Mouse (Mus musculus): Measurements from ENCODE around the gene Poldip2. TPM values are rescaled to one million over a fixed set of nuclear protein-coding genes. Genes with fewer than 3 reads are reported as not detected.

Gene Poldip2
- polyA plus RNA-seq, 1 experiment from 2014 or later, result 61.4 TPM

DNA sequence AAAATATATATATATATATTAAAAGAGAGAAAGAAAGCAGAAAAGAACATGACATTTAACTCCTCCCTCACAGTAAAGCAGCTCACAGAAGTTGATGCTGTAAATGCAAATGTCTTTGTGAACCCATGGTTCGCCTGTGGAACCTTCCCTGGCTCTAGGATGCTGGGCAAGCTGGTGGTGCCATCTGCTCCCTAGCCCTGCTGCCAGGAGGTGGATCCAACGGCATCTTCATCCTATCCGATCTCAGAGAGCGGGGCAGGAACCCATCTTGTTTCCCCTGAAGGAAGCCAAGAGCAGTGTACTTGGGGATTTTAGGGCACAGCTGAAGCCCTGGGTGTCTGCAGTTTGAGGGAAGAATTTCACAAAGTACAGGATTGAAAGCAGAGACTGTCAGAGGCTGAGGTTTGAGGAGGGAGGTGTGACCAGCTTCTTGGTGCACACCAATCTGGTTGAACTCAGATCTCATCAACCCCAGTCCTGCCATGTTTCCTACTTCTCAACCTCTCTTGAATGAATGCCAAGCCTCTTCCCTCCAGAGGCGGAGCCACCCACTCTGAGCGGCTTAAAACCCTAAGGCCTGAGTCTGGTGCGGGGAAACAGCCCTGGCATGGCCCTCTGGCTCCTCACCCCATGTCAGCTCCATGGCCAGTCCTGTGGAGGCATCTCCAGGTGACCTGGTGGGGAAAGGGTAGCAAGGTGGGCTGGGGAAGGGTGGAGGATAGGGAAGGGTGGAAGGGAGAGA, 8.9 kb upstream of the Poldip2 start, which contains the start of gene Sebox:
Gene Sebox (plus strand): TSS at position 539 of the 742 bp plus-strand sequence.
- H3K36me3 ChIP-seq (replicated peaks), result peaks cover 25% of the 10 kb centered on the region
- 51% methylated on average over 7 of the region's 7 CpGs for WGBS (ENCODE audit: insufficient replicate concordance)
- no peaks in the 10 kb centered on the region for H3K9me3 ChIP-seq (replicated peaks)
- H3K27me3 ChIP-seq, result peaks cover 36% of the 10 kb centered on the region
- no peak within 1 kb of the TSS for H3K4me3 ChIP-seq (replicated peaks)
- H3K4me1 ChIP-seq (replicated peaks), result peaks cover 7% of the 10 kb centered on the region
- no peak within 1 kb of the TSS for H3K9ac ChIP-seq
- no peak within 1 kb of the TSS for H3K27ac ChIP-seq (replicated peaks)
- no peak for ATAC-seq (ENCODE audit: insufficient read depth)
- no peak within 1 kb of the TSS for H3K4me2 ChIP-seq

DNA sequence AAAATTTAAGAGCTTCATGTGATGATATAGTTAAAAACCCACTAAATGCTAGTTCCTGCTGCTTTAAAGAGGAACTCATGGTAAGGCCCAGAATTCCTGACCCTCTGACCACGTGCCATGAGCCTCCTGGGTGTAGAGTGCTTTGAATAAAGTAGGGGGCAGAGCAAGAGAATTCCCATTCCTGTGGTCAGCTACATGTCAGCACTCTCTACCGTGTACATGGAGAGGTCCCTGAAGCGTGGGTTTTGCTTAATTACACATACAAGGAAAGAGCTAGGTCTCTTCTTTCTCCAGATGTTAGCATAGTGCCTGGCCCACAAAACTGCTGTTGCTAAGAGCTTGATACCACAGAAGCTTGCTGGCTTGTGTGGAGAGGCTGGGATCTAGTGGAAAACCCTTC, 6.6 kb upstream of the Poldip2 start:
- ATAC-seq (ENCODE audit: insufficient read depth), result no peak
- 62% methylated on average over 3 of the region's 3 CpGs for whole genome bisulfite sequencing (ENCODE audit: insufficient replicate concordance)
- H3K27ac ChIP-seq (replicated peaks), result no peak overlapping the region
- peaks cover 46% of the 10 kb centered on the region for H3K36me3 ChIP-seq (replicated peaks)
- no peak overlapping the region for H3K9ac ChIP-seq
- H3K4me3 ChIP-seq (replicated peaks), result no peak overlapping the region
- H3K27me3 ChIP-seq, result peaks cover 12% of the 10 kb centered on the region
- peaks cover 4% of the 10 kb centered on the region; the same call in 1 of the 2 replicates for H3K4me1 ChIP-seq (replicated peaks)
- no peak overlapping the region for H3K4me2 ChIP-seq
- no peaks in the 10 kb centered on the region for H3K9me3 ChIP-seq (replicated peaks)

- H3K9ac ChIP-seq, result no peak overlapping the region
- no peak overlapping the region for H3K4me3 ChIP-seq (replicated peaks)
- no peak overlapping the region for H3K4me2 ChIP-seq
- no peaks in the 10 kb centered on the region for H3K27me3 ChIP-seq
- no peak overlapping the region for H3K27ac ChIP-seq (replicated peaks)
- H3K36me3 ChIP-seq (replicated peaks), result peaks cover 46% of the 10 kb centered on the region
- peaks cover 25% of the 10 kb centered on the region for H3K4me1 ChIP-seq (replicated peaks)
- no peak for ATAC-seq (ENCODE audit: insufficient read depth)
- H3K9me3 ChIP-seq (replicated peaks), result no peaks in the 10 kb centered on the region
- WGBS (ENCODE audit: insufficient replicate concordance), result 68% methylated on average over 5 of the region's 5 CpGs
Observed at GRCm38 (mm10) chr11:78509148-78509547, 2.8 kb upstream of the Poldip2 start.

DNA sequence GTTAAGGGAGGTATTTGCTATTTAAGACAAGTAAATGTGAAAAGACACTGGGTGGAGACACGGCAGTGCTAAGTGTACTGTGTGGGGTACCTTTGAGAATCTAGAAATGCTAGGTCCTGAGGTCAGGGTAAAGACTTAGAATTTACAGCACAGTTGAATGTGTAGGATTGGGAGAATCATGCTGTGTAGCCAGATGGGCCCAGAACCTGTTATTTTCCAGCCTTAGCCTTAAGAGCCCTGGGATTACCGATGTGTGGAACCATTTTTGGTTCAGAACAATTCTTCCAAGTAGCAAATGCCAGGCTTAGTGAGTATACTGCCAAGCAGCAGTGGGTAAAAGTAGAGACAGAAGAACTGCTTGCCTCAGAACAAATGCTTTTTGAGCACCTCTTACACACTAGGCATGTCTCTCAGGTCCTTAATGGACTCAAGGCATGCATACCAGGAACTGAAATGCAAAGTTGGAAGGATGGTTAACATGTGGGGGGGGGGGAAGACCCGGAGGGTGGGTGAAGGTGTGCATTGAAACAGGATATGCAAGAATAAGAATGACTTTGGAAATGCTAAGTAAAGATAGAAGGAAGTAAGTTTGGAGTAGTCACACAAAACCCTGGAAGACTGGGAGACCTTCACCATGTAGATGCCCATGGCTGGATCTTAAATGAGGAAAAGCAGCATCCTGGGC, 1.3 kb downstream of the Poldip2 start:
- peak overlapping the region; percentile 86; the same call in 1 of the 2 replicates for H3K9ac ChIP-seq
- ATAC-seq (ENCODE audit: insufficient read depth), result no peak
- H3K36me3 ChIP-seq (replicated peaks), result peaks cover 46% of the 10 kb centered on the region
- peaks cover 25% of the 10 kb centered on the region for H3K4me1 ChIP-seq (replicated peaks)
- H3K4me3 ChIP-seq (replicated peaks), result peak overlapping the region; percentile 72
- no peaks in the 10 kb centered on the region for H3K27me3 ChIP-seq
- H3K4me2 ChIP-seq, result peak overlapping the region; percentile 87
- H3K27ac ChIP-seq (replicated peaks), result no peak overlapping the region
- 56% methylated on average over 3 of the region's 3 CpGs for WGBS (ENCODE audit: insufficient replicate concordance)
- no peaks in the 10 kb centered on the region for H3K9me3 ChIP-seq (replicated peaks)

DNA sequence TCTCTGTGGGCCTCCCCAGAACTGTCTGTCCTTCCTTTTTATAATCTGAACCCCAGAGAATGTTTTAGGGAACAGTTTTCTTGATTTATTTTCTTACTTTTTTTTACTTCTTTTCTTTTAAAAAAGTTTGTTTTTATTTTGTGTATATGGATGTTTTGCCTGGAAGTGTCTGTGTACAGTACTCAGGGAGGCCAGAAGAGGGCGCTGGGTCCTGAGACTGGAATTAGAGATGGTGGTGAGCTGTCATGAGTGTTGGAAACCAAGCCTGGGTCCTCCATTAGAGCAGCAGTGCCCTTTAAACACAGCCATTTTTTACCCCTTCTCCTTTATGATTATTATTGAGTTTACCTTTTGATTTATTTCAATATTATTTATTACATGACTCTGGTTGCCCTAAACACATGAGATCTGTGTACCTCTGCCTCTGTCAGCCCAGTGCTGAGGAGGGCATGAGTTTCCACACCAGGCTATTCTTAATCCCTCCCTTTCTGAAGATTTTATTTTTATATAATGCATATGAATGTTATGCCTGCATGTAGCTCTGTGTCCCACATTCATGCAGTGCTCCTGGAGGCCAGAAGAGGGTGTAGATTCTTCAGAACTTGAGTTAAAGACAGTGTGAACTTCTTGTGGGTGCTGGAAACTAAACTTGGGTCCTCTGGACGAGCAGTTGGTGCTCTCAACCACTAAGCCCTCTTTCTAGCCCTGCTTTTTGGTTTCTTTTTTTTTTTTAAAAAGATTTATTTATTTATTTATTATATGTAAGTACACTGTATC, 3.7 kb downstream of the Poldip2 start:
- Histone ChIP-seq H3K9me3 (replicated peaks) (no peaks in the 10 kb centered on the region), H3K4me2 (no peak overlapping the region), H3K36me3 (replicated peaks) (peaks cover 51% of the 10 kb centered on the region), H3K27ac (replicated peaks) (no peak overlapping the region), H3K9ac (no peak overlapping the region), H3K27me3 (no peaks in the 10 kb centered on the region), H3K4me3 (replicated peaks) (no peak overlapping the region), H3K4me1 (replicated peaks) (peaks cover 25% of the 10 kb centered on the region)
- ATAC-seq (ENCODE audit: insufficient read depth), result no peak
- 47% methylated on average over 2 of the region's 2 CpGs for WGBS (ENCODE audit: insufficient replicate concordance)

- peaks cover 82% of the 10 kb centered on the region for H3K36me3 ChIP-seq (replicated peaks)
Observed at GRCm38 (mm10) chr11:78518931-78519330, 6.9 kb downstream of the Poldip2 start.

GRCm38 (mm10) chr11:78521880-78522279, 9.9 kb downstream of the Poldip2 start:
- Histone ChIP-seq H3K36me3 (replicated peaks) (peaks cover 89% of the 10 kb centered on the region), H3K9me3 (replicated peaks) (no peaks in the 10 kb centered on the region), H3K4me1 (replicated peaks) (no peaks in the 10 kb centered on the region), H3K27me3 (no peaks in the 10 kb centered on the region), H3K4me2 (no peak overlapping the region), H3K27ac (replicated peaks) (no peak overlapping the region), H3K4me3 (replicated peaks) (no peak overlapping the region), H3K9ac (no peak overlapping the region)
- WGBS (ENCODE audit: insufficient replicate concordance), result 67% methylated on average over 3 of the region's 3 CpGs
- ATAC-seq (ENCODE audit: insufficient read depth), result no peak

More at GRCm38 (mm10) chr11:78518931-78519330, 6.9 kb downstream of the Poldip2 start:
- H3K27me3 ChIP-seq, result no peaks in the 10 kb centered on the region
- H3K4me1 ChIP-seq (replicated peaks), result no peaks in the 10 kb centered on the region
- no peak for ATAC-seq (ENCODE audit: insufficient read depth)
- H3K9me3 ChIP-seq (replicated peaks), result no peaks in the 10 kb centered on the region
- H3K4me3 ChIP-seq (replicated peaks), result no peak overlapping the region
- WGBS (ENCODE audit: insufficient replicate concordance), result 79% methylated on average over 10 of the region's 10 CpGs
- H3K9ac ChIP-seq, result no peak overlapping the region
- no peak overlapping the region for H3K4me2 ChIP-seq
- no peak overlapping the region for H3K27ac ChIP-seq (replicated peaks)

- H3K4me1 ChIP-seq (replicated peaks), result no peaks in the 10 kb centered on the region
- 94% methylated on average over 1 of the region's 1 CpGs for WGBS (ENCODE audit: insufficient replicate concordance)
- ATAC-seq (ENCODE audit: insufficient read depth), result no peak
- no peaks in the 10 kb centered on the region for H3K27me3 ChIP-seq
- no peaks in the 10 kb centered on the region for H3K9me3 ChIP-seq (replicated peaks)
- H3K4me3 ChIP-seq (replicated peaks), result no peak overlapping the region
- H3K36me3 ChIP-seq (replicated peaks), result peaks cover 94% of the 10 kb centered on the region
- no peak overlapping the region for H3K9ac ChIP-seq
- H3K4me2 ChIP-seq, result no peak overlapping the region
- H3K27ac ChIP-seq (replicated peaks), result no peak overlapping the region
Observed at GRCm38 (mm10) chr11:78522481-78522997, 10.5 kb downstream of the Poldip2 start.

- Histone ChIP-seq H3K27me3 (no peaks in the 10 kb centered on the region), H3K27ac (replicated peaks) (no peak overlapping the region), H3K4me3 (replicated peaks) (no peak overlapping the region), H3K9me3 (replicated peaks) (no peaks in the 10 kb centered on the region), H3K9ac (no peak overlapping the region), H3K4me1 (replicated peaks) (no peaks in the 10 kb centered on the region), H3K36me3 (replicated peaks) (peaks cover 89% of the 10 kb centered on the region), H3K4me2 (no peak overlapping the region)
- ATAC-seq (ENCODE audit: insufficient read depth), result no peak
- WGBS (ENCODE audit: insufficient replicate concordance), result 76% methylated on average over 9 of the region's 9 CpGs
Observed at GRCm38 (mm10) chr11:78523241-78523955, 11.4 kb downstream of the Poldip2 start.

DNA sequence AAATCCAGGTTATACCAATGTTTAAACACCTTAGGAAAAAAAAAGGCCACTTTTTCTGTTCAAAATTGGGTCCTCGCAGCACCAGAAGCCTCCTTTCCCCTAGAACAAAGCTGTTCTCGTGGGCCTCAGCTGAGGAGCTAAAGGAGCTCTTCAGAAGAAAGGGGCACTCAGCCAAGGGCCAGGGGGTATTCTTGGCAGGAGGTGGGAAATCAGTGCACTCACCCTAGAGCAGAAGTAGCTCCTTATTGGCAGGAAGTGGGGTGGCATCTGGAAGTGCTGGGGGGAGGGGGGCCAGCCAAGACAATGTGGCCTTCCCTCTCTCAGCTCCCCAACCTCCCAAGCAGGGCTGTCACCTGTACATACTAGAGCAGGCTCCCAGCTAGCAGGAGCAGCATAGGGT, 12.8 kb downstream of the Poldip2 start:
- Histone ChIP-seq H3K4me1 (replicated peaks) (no peaks in the 10 kb centered on the region), H3K4me2 (no peak overlapping the region), H3K27ac (replicated peaks) (no peak overlapping the region), H3K9ac (no peak overlapping the region), H3K4me3 (replicated peaks) (no peak overlapping the region), H3K27me3 (no peaks in the 10 kb centered on the region), H3K9me3 (replicated peaks) (no peaks in the 10 kb centered on the region), H3K36me3 (replicated peaks) (peaks cover 85% of the 10 kb centered on the region)
- no peak for ATAC-seq (ENCODE audit: insufficient read depth)
- WGBS (ENCODE audit: insufficient replicate concordance), result 68% methylated on average over 2 of the region's 2 CpGs
